25 mouse cellular contexts compared by ENCODE assay signal in genomic region chr17:89200575-89200974, GRCm38 (mm10). TPM values are rescaled to one million over a fixed set of nuclear protein-coding genes. Genes with fewer than 3 reads are reported as not detected.
"Had no signal": no experiment of that assay in that cellular context is flagged by ENCODE, and none has a peak within 500 bp of the region (broad histone marks: within the 10 kb centered on the region; RNA-seq: fewer than 3 reads in every experiment).

TSS of gene Fshr (minus strand) at chr17:89200675.

- H3K36me3 ChIP-seq: neural tube, embryonic 12.5 days; neural tube, embryonic 13.5 days; neural tube, embryonic 15.5 days; stomach, embryonic 15.5 days had no signal

- H3K27ac ChIP-seq: neural tube, embryonic 12.5 days; neural tube, embryonic 13.5 days; neural tube, embryonic 15.5 days; stomach, embryonic 15.5 days; stomach, postnatal 0 days had no signal

- H3K27me3 ChIP-seq: neural tube, embryonic 12.5 days; neural tube, embryonic 13.5 days; neural tube, embryonic 15.5 days; stomach, embryonic 15.5 days had no signal

- H3K4me3 ChIP-seq: myocyte; neural tube, embryonic 12.5 days; neural tube, embryonic 13.5 days; neural tube, embryonic 15.5 days; stomach, embryonic 15.5 days had no signal

- DNase-seq: retina, postnatal 1 day; right cerebral cortex, adult 18-20 months; right cerebral cortex, postnatal 14 days; right cerebral cortex, postnatal 25 days; spleen, adult 18-20 months; thymus, adult 18-20 months; thymus, adult 2 months; thymus, postnatal 14 days; thymus, postnatal 25 days; thymus, postnatal 36 days; thymus, postnatal 4 days had no signal

- H3K4me1 ChIP-seq: neural tube, embryonic 12.5 days; neural tube, embryonic 13.5 days; neural tube, embryonic 15.5 days; stomach, embryonic 15.5 days had no signal

RNA-seq across cellular contexts. Expression of gene Fshr, which starts in this region (rescaled TPM):
- polyA plus RNA-seq: myocyte; neural tube, embryonic 11.5 days; neural tube, embryonic 12.5 days; neural tube, embryonic 13.5 days; neural tube, embryonic 14.5 days; neural tube, embryonic 15.5 days; small intestine, adult 2 months; spleen, adult 2 months; stomach, embryonic 14.5 days; stomach, embryonic 15.5 days; stomach, embryonic 16.5 days; stomach, postnatal 0 days; thymus, postnatal 0 days; urinary bladder, adult 2 months had no signal
